Mouse (Mus musculus) inflammation-experienced regulatory T-cells, adult 6 months (primary cell): ENCODE data around the gene Nodal. TPM values are rescaled to one million over a fixed set of nuclear protein-coding genes. Genes with fewer than 3 reads are reported as not detected.

Experiments
- ATAC-seq: one replicate; pipeline ENCODE4 v1.8.0; 2017
- polyA plus RNA-seq, 3 experiments: library from polyadenylated mRNA; unstranded; fragments of 100-300 nt; shearing (Covaris generic); gene quantifications; one replicate each; pipeline ENCODE4 v1.2.1; 2017

The Nodal gene
- polyA plus RNA-seq, 3 experiments from 2014 or later = 0.21 to 0.45 TPM; not detected in 1

DNA sequence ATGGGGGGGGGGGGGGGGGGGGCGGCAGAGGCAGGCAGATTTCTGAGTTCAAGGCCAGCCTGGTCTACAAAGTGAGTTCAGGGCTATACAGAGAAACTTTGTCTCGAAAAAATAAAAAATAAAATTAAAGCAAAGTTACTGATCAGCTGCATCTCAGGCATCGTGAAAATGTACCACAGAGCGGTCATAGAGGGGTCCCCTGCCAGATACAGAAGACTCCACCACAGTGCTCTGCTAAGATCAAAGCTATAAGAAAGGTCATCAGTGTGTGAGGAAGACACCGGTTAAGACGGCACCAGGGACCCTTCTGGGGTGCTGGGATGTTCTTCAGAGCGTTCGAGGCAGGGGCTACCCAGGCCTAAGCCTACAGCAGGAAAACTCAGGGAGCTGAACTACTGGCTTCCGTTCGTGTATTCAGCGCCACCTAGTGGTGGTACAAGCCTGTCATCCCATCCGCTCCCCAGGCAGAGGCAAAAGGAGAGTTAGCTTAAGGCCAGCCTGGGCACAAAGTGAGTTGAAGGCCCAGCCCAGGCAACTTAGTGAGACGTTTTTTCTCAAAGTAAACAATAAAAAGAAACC is 18.5 kb upstream of the Nodal start:
- ATAC-seq = no peak

DNA sequence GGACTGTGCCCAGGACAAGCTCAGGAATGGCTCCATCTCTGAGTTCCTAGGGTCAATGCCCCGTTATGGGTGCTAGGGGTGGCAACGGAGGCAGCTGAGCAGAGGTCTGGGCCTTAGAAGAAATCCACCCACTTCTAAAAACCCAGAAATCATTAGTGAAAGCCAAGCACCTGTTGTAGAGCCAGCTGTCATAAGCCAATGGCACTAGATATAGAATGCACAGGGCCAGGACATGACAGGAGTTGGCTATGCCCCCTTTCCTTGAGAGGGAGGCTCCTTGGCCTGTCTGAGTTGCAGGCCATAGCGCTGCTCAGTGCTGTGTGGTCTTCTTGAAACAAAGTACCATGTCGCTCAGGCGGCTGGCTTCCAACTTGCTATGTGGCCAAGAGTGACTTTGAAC is 17.4 kb upstream of the Nodal start:
- ATAC-seq = no peak

DNA sequence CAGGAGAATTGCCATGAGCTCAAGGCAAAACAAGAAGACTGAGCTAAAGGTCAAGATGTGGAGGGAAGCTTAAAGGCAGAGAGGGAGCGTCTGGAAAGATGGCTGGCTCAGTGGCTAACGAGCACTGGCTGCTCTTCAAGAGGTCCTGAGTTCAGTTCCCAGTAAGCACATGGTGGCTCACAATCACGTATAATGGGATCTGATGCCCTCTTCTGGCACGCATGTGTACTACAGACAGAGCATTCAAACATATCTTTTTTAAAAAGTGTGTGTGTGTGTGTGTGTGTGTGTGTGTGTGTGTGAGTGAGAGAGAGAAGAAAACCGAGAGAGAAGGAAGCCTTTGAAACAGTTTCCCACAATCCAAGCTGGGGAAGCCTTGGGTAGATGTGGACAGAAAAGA is 15.3 kb upstream of the Nodal start:
- no peak for ATAC-seq

DNA sequence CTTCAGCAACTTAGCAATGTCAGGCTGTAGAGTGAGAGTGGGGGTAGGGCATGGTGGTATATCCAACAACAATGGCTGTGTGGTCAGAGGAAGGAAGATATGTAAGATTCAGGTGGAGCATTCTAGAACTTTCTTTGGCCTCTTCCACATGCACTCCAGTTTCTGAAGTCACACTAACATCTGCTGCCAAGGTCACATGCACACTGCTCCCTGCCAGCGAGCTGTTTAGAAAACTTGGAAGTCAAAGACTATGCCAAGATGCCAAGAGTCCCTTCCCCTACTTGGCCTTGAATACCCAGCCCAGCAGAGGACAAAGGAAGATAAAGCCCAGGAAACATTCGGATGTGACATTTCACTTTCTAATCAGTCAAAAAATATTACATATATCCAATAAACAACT is 14.9 kb upstream of the Nodal start:
- ATAC-seq = no peak

DNA sequence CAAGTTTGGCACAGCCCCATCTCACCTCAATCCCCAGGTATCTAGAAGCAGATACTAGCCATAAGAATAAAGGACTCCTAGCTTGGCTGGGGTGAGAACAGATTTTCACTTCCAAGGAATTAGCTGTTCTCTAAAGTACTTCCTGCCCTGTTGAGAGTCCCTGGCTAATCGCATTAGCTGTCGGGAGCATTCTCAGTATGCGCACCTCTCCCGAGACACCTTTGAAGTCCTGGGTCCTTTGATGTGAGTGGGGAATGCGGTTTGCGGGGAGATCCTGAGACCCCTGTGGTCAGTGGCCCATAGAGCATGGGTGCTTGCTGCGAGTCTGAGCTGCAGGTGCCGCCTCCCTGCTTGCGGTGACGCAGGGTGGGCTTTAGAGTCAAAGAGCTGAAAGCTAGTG is 11.8 kb upstream of the Nodal start:
- ATAC-seq = no peak

DNA sequence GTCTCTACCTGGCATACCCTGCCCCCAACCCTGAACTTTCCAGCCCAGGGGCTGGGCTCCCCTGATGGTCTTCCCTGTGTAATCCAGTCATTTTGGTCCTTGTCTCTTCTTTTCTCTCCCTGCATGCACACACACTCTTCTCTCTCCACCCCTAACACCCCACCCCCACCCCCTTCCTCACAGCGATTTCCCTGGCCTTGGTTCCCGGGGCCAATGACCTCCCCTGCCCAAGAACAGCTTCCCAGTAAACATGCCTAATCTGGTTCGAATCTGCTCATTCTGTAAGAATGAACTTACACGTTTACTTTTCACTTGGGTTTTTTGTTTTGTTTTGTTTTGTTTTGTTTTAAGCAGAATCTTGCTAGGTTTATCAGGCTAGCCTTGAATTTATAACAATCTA is 8.0 kb upstream of the Nodal start:
- ATAC-seq = no peak

DNA sequence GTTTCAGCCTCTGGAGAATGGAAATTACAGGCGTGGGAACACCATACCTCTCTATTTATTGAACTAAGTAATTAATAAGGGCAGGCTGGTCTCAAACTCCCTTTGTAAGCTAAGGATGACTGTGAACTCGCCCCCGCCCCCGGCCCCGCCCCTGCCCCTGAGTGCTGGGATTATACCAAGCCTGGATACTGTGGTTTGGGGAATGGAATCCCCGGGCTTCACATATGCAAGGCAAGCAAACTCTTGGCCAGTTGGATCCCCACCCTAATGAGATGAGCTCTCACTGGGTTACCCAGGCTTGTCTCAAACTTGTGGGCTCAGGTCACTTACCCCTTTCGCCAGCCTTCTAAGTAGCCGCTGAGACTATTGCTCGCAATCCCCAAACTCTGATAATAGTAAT is 7.6 kb upstream of the Nodal start:
- ATAC-seq = no peak

DNA sequence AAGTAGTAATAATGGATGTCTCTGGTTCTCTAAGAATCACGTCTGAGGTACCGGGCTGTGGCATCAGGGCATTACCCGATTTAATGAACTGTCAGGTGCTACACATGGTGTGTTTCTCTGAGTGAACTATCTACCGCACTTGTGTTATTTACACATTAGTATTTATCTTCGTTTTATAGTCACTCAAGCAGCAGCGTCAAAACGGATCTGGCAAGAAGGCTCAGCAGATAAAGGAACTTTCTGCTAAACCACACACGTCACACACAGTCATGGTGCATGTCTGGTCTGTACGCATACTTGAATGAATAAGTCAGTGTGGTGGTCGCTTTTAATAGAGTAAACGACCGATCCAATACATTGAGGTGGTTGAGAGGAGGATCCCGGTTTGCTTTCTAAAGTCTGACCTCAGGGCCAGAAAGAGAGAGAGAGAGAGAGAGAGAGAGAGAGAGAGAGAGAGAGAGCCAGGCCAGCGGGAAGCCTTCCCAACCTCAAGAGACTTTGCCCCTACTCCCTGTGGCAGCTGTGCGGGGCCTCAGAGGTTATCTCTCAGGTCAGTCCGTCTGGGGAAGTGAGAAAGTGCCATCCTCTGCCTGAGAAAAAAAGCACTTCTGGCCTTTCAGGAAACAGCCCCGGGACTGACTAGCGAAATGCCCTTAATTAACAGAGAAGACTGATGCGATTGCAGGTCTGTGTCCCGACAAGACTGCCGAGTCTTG is 4.7 kb upstream of the Nodal start:
- no peak for ATAC-seq

DNA sequence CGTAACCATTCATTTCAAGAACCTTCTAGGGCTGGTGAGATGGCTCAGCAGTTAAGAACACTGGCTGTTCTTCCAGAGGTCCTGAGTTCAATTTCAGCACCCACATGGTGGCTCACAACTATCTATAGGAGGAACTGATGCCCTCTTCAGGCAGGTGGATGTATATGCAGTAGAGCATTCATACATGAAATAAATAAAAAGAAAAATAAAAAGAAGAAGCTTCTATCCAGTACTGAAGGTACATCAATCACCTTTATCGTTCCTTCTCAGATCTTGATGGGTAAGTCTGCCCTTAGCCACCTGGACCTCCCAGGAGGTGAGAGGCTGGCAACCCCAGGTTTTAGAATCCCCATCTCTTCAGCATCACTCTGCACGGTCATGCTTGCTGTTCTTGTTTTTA is 2.5 kb upstream of the Nodal start:
- no peak for ATAC-seq

DNA sequence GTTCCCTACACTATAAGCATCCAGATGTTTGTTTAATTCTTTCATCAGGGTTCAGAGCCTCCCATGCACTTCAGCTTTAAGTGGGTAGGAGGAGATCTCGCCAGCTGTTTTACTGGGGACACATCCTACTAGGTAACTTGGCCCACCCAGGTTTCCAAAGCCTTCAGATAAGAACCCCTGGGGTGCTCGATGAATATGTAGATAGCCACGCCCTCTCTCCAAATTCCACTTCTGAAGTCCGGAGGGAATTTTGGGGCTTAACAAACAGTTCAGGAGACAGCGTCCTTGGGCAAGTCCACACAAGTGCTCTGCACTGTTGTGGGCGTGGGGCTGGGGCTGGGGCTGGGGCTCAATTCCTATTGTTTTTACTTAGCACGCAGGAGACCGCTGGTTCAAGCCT is 1.9 kb upstream of the Nodal start:
- no peak for ATAC-seq

DNA sequence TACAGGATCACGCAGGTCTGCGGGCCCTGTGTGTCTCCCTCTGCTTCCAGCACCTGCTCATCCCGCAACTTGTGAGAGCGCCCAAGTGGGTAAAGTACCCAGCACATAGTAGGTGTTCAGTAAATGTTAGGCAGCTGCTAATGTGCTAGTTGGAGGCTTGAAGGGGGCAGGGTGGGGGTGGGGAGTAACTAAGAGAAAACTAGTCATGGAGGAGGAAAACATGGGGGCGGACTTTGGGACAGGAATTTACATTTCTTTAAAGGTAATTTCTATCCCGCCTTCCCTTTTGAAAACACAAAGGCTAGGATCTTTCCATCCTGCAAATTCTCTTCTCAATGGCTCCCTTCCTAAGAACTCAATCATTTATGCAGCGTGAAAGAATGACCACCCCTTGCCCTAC is 1.2 kb upstream of the Nodal start:
- no peak for ATAC-seq

DNA sequence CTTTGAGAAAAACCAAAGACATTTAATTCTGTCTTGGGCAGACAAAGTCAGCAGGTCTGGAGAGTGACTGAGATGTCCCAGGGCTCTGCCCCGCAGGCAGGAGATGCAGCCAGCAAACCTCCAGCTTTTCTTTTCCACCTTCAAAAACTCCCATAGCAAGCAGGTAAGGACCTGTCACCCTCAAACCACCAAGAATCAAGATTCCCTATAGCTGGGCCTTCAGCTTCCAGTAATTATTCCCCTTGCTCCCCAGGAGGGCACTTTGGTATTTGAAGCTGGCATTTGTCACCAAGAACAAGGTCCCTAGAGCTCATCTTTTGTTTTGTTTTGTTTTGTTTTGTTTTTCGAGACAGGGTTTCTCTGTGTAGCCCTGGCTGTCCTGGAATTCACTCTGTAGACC is 726 bp upstream of the Nodal start:
- no peak for ATAC-seq

DNA sequence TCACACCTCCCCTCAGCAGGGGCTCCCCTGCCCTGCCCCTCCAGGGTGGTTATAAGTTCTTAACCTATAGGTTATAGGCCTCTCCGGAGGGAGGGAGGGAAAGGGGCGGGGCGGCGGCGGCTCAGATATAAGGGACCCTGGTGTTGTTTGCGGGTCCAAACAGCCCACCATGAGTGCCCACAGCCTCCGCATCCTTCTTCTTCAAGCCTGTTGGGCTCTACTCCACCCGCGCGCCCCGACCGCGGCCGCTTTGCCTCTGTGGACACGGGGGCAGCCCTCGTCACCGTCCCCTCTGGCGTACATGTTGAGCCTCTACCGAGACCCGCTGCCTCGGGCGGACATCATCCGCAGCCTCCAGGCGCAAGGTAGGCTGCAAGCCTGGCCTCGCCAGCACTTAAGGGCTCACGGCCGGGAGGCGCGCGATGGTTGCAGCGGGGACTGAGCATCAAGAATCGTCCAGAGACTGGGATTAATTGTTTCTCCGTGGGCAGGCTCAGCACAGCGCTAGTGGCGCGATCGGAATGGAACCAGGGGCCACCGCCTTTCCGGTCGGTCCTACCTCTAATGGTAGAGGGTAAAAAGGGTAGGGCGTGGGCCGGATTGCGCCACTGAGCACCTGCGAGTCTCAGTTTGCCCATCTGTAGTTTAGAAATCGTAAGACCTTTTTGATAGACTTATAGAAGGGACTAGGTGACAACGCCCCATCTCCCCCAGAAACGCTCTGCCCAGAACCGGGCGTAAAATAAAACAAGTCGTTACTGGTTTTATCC is 544 bp downstream of the Nodal start:
- no peak for ATAC-seq

DNA sequence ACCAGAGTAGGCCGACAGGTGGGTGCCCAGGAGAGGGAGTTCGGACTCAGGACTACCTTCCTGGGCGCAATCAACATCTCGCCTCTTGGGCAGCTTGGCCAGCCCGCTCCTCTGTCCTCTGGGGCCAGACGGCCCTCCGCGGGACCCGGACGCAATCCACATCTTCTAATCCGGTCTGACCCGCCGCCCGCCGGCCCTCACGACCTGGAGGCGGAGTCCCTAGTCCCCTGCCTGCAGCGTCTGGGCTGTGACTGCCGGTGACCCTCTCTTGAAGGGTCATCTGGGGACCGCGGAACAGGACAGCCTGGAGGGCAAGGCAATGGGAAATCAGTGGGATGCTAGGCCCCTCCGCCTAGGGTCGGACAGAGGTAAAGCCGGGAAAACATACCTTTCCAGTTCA is 1.4 kb downstream of the Nodal start:
- no peak for ATAC-seq

DNA sequence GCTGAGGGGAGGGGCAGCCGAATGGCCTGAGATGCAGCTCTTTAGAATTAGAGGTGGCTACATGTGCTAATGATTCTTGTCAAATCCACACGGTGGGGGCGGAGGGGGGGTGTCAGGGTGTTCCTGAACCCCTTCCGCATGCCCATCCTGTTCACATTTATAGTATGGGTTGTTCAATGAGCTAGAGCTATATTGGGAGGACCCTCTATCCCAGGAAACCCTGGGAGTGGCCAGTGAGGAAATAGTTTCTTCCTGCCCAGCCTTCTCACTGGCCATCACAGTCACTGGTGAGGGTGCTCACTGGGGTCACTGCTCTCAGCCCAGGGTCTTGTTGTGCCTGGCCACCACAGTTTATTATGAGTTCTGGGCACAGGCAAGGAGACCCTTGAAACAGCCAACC is 2.2 kb downstream of the Nodal start:
- ATAC-seq = no peak

DNA sequence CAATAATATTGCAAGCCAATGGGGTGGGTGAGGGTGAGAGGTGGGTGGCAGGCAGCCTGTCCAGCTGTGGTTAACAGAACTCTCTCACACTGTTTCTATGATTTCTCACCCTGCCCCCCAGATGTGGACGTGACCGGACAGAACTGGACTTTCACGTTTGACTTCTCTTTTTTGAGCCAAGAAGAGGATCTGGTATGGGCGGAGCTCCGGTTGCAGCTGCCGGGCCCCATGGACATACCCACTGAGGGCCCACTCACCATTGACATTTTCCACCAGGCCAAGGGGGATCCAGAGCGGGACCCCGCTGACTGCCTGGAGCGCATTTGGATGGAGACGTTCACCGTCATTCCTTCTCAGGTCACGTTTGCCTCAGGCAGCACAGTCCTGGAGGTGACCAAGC is 5.1 kb downstream of the Nodal start:
- ATAC-seq = no peak

DNA sequence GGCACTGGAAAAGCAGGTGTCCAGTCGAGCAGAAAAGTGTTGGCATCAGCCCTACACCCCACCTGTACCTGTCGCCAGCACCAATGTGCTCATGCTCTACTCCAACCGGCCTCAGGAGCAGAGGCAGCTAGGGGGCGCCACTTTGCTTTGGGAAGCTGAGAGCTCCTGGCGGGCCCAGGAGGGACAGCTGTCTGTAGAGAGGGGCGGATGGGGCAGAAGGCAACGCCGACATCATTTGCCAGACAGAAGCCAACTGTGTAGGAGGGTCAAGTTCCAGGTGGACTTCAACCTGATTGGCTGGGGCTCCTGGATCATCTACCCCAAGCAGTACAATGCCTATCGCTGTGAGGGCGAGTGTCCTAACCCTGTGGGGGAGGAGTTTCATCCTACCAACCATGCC is 5.5 kb downstream of the Nodal start:
- no peak for ATAC-seq

DNA sequence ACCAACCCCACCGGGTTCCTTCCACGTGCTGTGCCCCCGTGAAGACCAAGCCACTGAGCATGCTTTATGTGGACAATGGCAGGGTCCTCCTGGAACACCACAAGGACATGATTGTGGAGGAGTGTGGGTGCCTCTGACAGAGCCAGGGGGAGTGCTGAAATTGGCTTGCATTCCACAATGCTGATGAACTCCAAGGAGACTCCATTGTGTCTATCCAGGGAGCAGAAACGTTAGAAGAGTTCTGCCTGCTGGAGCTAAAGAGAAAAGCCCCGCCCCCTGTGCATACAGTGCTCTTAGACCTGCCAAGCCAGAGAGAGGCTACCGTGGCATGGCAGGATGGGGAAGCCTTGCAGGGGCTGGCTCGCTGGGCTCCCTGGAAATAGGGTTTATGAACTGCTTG is 6.7 kb downstream of the Nodal start:
- peak; percentile 21 for ATAC-seq

DNA sequence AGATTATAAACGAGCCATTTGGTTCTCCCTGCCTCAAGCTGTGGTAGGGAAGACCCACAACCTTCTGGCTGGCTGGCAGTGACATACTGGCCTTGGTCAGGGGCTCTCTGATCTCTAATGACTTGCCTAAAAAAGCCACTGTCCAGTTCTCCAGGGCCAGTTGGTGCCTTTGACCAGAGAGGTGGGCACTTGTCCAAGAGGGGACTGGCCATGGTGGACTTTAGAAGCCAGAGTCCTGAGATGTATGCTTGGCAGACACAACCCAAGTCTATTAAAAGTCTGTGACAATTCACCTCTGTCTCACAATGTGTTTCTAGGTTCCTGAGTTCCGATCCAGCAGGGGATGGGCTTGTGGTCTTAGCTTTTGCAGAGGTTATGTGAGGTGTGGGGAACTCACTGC is 7.3 kb downstream of the Nodal start:
- ATAC-seq = no peak

DNA sequence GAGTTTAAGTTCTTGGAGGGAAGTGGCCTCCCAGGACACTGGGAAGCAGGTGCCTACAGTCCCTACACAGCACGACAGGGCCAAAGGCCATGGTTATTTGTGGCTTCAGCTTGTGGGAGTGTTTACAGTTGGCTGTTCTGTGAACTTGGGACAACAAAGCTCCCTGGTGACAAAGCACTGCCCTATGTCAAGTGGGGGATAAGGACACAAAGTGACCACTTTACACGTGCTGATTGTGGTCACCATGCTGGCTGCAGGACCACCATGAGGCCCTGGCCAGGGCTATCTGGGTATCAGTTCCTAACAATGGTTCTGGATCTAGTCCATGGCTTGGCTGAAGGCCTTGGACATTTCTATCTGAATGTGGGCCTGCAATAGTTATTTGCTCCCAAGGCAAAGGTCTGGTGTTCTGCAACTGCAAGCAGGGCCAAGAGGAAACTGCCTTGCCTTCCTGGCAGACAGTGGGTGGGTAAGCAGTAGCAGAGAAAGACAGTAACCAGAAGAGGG is 8.5 kb downstream of the Nodal start:
- ATAC-seq = no peak

DNA sequence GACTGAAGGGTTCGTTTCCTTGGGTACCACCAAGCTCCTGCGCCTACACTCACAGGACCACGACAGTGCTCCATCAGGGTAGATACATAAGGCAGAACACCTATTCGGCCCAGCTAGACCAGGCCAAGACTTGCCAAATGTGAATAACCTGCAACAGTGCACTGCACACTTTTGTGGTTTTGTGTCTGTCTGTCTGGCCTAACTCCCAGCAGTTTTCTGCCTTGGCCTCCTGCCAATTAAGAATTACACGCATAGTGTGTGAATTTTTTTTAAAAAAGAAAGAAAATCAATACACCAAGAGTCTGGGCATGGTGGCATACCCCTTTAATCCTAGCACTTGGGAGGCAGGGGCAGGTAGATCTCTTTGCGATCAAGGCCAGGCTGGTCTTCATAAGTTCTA is 10.2 kb downstream of the Nodal start:
- no peak for ATAC-seq

DNA sequence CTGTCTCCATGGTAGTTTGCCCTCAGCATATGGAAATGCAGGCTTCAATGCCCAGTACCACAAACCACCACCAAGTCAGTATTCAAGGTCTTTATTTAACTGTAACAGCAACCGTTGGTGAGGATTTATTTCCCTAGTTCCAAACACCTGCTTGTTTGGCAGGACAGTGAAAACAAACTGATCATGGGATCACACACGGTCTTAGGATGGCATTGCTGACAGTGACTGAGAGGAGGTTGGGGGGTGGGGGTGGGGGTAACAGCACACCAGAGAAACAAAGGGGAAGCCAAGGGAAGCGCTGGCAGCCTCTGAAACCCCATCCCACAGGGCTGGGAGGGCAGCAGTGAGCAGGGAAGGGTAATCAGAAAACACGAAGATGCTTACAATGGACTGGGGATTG is 10.6 kb downstream of the Nodal start:
- no peak for ATAC-seq

DNA sequence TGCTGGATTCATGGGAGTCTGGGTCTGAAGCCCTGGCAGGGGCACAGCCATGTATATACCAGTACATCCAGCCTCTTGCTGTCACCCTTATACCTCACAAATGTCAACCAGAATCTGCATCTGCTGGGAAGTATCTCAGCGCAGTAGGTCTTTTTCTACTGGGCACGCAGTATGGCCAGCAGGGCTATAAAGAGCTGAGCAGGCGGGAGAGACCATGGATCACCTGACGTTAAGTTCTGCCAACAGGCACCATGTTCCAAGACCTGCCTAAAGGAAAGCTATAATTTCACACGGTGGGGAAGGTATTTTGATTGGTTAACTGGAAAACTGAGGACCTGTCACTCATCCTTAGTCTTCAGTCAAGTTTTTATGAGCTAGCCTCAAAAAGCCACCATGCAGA is 11.3 kb downstream of the Nodal start:
- no peak for ATAC-seq

DNA sequence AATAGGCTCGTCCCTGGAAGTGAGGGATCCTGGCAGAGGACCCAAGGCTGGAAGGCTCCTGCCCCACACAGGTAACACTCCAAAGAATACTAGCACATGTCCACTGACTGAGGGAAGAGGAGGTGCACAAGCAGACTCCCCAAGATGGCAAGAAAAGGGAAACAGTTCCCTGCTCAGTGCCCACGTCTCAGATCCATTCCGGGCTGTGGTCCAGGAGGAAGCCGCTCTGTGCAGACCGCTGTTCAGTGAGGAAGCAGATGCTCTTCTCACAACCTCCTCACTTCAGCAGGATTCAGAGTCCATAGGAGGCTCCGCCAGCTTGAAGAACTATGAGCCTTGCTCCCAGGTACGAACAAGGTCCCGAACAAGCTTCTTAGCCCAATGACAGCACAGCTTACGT is 13.6 kb downstream of the Nodal start:
- ATAC-seq = no peak
